Mouse (Mus musculus) spleen, adult 2 months (tissue): Measurements from ENCODE around the gene Negr1.

Experiments
- CTCF ChIP-seq: fragments of 200-500 bp; IDR thresholded peaks from 2 replicates; pipeline ENCODE4 v1.5.1; 2011; ENCODE audit warnings: mild to moderate bottlenecking, inconsistent platforms; ENCODE audit not compliant: insufficient read depth, insufficient read length, insufficient replicate concordance; ENCODE audit errors: extremely low read depth
- POLR2A ChIP-seq: fragments of 200-500 bp; IDR thresholded peaks from 2 replicates; pipeline ENCODE4 v1.6.1; 2011; ENCODE audit warnings: low read depth, low read length, inconsistent platforms

- no peak for TF ChIP-seq CTCF
- no peak for TF ChIP-seq POLR2A
Observed at GRCm38 (mm10) chr3:156794091-156794490, 232.5 kb downstream of the Negr1 start.
